Mouse (Mus musculus): ENCODE results near the gene Sntb2. TPM values are rescaled to one million over a fixed set of nuclear protein-coding genes. Genes with fewer than 3 reads are reported as not detected.

Sntb2 gene
- polyA plus RNA-seq, 1 experiment from 2014 or later, result 6.3 TPM

- no peak for DNase-seq (ENCODE audit: low spot score)
- Histone ChIP-seq H3K27ac (ENCODE audit: low read depth, low read length) (peak overlapping the region; percentile 78), H3K36me3 (ENCODE audit: control insufficient read depth, insufficient read depth, low read length) (no peaks in the 10 kb centered on the region), H3K9me3 (ENCODE audit: control insufficient read depth, low read length) (no peaks in the 10 kb centered on the region), H3K9ac (ENCODE audit: low read length) (peak overlapping the region; percentile 87), H3K4me1 (ENCODE audit: control insufficient read depth, insufficient read depth, low read length) (peaks cover 9% of the 10 kb centered on the region), H3K27me3 (ENCODE audit: control insufficient read depth, insufficient read depth, low read length) (0 out of 2 replicates have a peak, but pooled peaks cover 3% of the 10 kb centered on the region), H3K4me2 (ENCODE audit: low read depth) (peak overlapping the region; percentile 74), H3K4me3 (ENCODE audit: low read depth, low read length) (peak overlapping the region; percentile 81)
- ATAC-seq (ENCODE audit: insufficient read depth, low FRiP score, low TSS enrichment), result peak; percentile 75
- WGBS, result under 1% methylated on average over 76 of the region's 76 CpGs
Measured at GRCm38 (mm10) chr8:106935899-106936477, 438 bp downstream of the Sntb2 start.

GRCm38 (mm10) chr8:106936478-106937051 lies 1.0 kb downstream of the Sntb2 start:
- peak; percentile 61 for DNase-seq (ENCODE audit: low spot score)
- Histone ChIP-seq H3K9ac (ENCODE audit: low read length) (peak overlapping the region; percentile 87), H3K27ac (ENCODE audit: low read depth, low read length) (no peak overlapping the region), H3K27me3 (ENCODE audit: control insufficient read depth, insufficient read depth, low read length) (0 out of 2 replicates have a peak, but pooled peaks cover 3% of the 10 kb centered on the region), H3K4me2 (ENCODE audit: low read depth) (peak overlapping the region; percentile 74), H3K9me3 (ENCODE audit: control insufficient read depth, low read length) (no peaks in the 10 kb centered on the region), H3K36me3 (ENCODE audit: control insufficient read depth, insufficient read depth, low read length) (no peaks in the 10 kb centered on the region), H3K4me3 (ENCODE audit: low read depth, low read length) (peak overlapping the region; percentile 81), H3K4me1 (ENCODE audit: control insufficient read depth, insufficient read depth, low read length) (peaks cover 9% of the 10 kb centered on the region)
- ATAC-seq (ENCODE audit: insufficient read depth, low FRiP score, low TSS enrichment), result peak; percentile 43
- WGBS, result under 1% methylated on average over 26 of the region's 26 CpGs

GRCm38 (mm10) chr8:106937081-106937800 lies 1.7 kb downstream of the Sntb2 start:
- H3K27me3 ChIP-seq (ENCODE audit: control insufficient read depth, insufficient read depth, low read length), result 0 out of 2 replicates have a peak, but pooled peaks cover 3% of the 10 kb centered on the region
- peak overlapping the region; percentile 81 for H3K4me3 ChIP-seq (ENCODE audit: low read depth, low read length)
- no peaks in the 10 kb centered on the region for H3K9me3 ChIP-seq (ENCODE audit: control insufficient read depth, low read length)
- DNase-seq (ENCODE audit: low spot score) (no peak), ATAC-seq (ENCODE audit: insufficient read depth, low FRiP score, low TSS enrichment) (no peak)
- H3K4me2 ChIP-seq (ENCODE audit: low read depth), result peak overlapping the region; percentile 74
- H3K36me3 ChIP-seq (ENCODE audit: control insufficient read depth, insufficient read depth, low read length), result no peaks in the 10 kb centered on the region
- no peak overlapping the region for H3K9ac ChIP-seq (ENCODE audit: low read length)
- H3K27ac ChIP-seq (ENCODE audit: low read depth, low read length), result no peak overlapping the region
- WGBS, result 40% methylated on average over 14 of the region's 14 CpGs
- peaks cover 9% of the 10 kb centered on the region for H3K4me1 ChIP-seq (ENCODE audit: control insufficient read depth, insufficient read depth, low read length)

- Histone ChIP-seq H3K36me3 (ENCODE audit: control insufficient read depth, insufficient read depth, low read length) (no peaks in the 10 kb centered on the region), H3K27me3 (ENCODE audit: control insufficient read depth, insufficient read depth, low read length) (no peaks in the 10 kb centered on the region), H3K9ac (ENCODE audit: low read length) (no peak overlapping the region), H3K4me2 (ENCODE audit: low read depth) (no peak overlapping the region), H3K27ac (ENCODE audit: low read depth, low read length) (no peak overlapping the region), H3K4me3 (ENCODE audit: low read depth, low read length) (no peak overlapping the region), H3K4me1 (ENCODE audit: control insufficient read depth, insufficient read depth, low read length) (peaks cover 9% of the 10 kb centered on the region), H3K9me3 (ENCODE audit: control insufficient read depth, low read length) (no peaks in the 10 kb centered on the region)
- DNase-seq (ENCODE audit: low spot score) (no peak), ATAC-seq (ENCODE audit: insufficient read depth, low FRiP score, low TSS enrichment) (no peak)
- WGBS, result 95% methylated on average over 3 of the region's 3 CpGs
Measured at GRCm38 (mm10) chr8:106941806-106942205, 6.3 kb downstream of the Sntb2 start.

GRCm38 (mm10) chr8:106943874-106944418 lies 8.4 kb downstream of the Sntb2 start:
- Histone ChIP-seq H3K4me1 (ENCODE audit: control insufficient read depth, insufficient read depth, low read length) (no peaks in the 10 kb centered on the region), H3K4me2 (ENCODE audit: low read depth) (no peak overlapping the region), H3K27ac (ENCODE audit: low read depth, low read length) (no peak overlapping the region), H3K27me3 (ENCODE audit: control insufficient read depth, insufficient read depth, low read length) (no peaks in the 10 kb centered on the region), H3K36me3 (ENCODE audit: control insufficient read depth, insufficient read depth, low read length) (no peaks in the 10 kb centered on the region), H3K9ac (ENCODE audit: low read length) (no peak overlapping the region), H3K9me3 (ENCODE audit: control insufficient read depth, low read length) (no peaks in the 10 kb centered on the region), H3K4me3 (ENCODE audit: low read depth, low read length) (no peak overlapping the region)
- 82% methylated on average over 3 of the region's 3 CpGs for WGBS
- ATAC-seq (ENCODE audit: insufficient read depth, low FRiP score, low TSS enrichment) (no peak), DNase-seq (ENCODE audit: low spot score) (no peak)

GRCm38 (mm10) chr8:106944756-106945155 lies 9.2 kb downstream of the Sntb2 start:
- 83% methylated on average over 3 of the region's 3 CpGs for whole genome bisulfite sequencing
- H3K36me3 ChIP-seq (ENCODE audit: control insufficient read depth, insufficient read depth, low read length), result no peaks in the 10 kb centered on the region
- ATAC-seq (ENCODE audit: insufficient read depth, low FRiP score, low TSS enrichment), result no peak

GRCm38 (mm10) chr8:106948678-106949243 lies 13.2 kb downstream of the Sntb2 start:
- ATAC-seq (ENCODE audit: insufficient read depth, low FRiP score, low TSS enrichment) (no peak), DNase-seq (ENCODE audit: low spot score) (no peak)
- H3K4me1 ChIP-seq (ENCODE audit: control insufficient read depth, insufficient read depth, low read length), result no peaks in the 10 kb centered on the region
- H3K27me3 ChIP-seq (ENCODE audit: control insufficient read depth, insufficient read depth, low read length), result no peaks in the 10 kb centered on the region
- H3K4me3 ChIP-seq (ENCODE audit: low read depth, low read length), result no peak overlapping the region
- no peaks in the 10 kb centered on the region for H3K9me3 ChIP-seq (ENCODE audit: control insufficient read depth, low read length)
- no peak overlapping the region for H3K9ac ChIP-seq (ENCODE audit: low read length)
- no peak overlapping the region for H3K4me2 ChIP-seq (ENCODE audit: low read depth)
- no peaks in the 10 kb centered on the region for H3K36me3 ChIP-seq (ENCODE audit: control insufficient read depth, insufficient read depth, low read length)
- no peak overlapping the region for H3K27ac ChIP-seq (ENCODE audit: low read depth, low read length)
- WGBS, result 75% methylated on average over 3 of the region's 3 CpGs

More at GRCm38 (mm10) chr8:106944756-106945155, 9.2 kb downstream of the Sntb2 start:
- Histone ChIP-seq H3K4me2 (ENCODE audit: low read depth) (no peak overlapping the region), H3K27ac (ENCODE audit: low read depth, low read length) (no peak overlapping the region), H3K4me1 (ENCODE audit: control insufficient read depth, insufficient read depth, low read length) (no peaks in the 10 kb centered on the region), H3K27me3 (ENCODE audit: control insufficient read depth, insufficient read depth, low read length) (no peaks in the 10 kb centered on the region), H3K4me3 (ENCODE audit: low read depth, low read length) (no peak overlapping the region), H3K9ac (ENCODE audit: low read length) (no peak overlapping the region), H3K9me3 (ENCODE audit: control insufficient read depth, low read length) (no peaks in the 10 kb centered on the region)
- DNase-seq (ENCODE audit: low spot score), result no peak

- Histone ChIP-seq H3K27ac (ENCODE audit: low read depth, low read length) (no peak overlapping the region), H3K9me3 (ENCODE audit: control insufficient read depth, low read length) (no peaks in the 10 kb centered on the region), H3K4me3 (ENCODE audit: low read depth, low read length) (no peak overlapping the region), H3K27me3 (ENCODE audit: control insufficient read depth, insufficient read depth, low read length) (no peaks in the 10 kb centered on the region), H3K36me3 (ENCODE audit: control insufficient read depth, insufficient read depth, low read length) (no peaks in the 10 kb centered on the region), H3K4me2 (ENCODE audit: low read depth) (no peak overlapping the region), H3K9ac (ENCODE audit: low read length) (no peak overlapping the region), H3K4me1 (ENCODE audit: control insufficient read depth, insufficient read depth, low read length) (no peaks in the 10 kb centered on the region)
- 75% methylated on average over 4 of the region's 4 CpGs for WGBS
- no peak for ATAC-seq (ENCODE audit: insufficient read depth, low FRiP score, low TSS enrichment)
- no peak for DNase-seq (ENCODE audit: low spot score)
Measured at GRCm38 (mm10) chr8:106951707-106952106, 16.2 kb downstream of the Sntb2 start.

All from neural tube, embryonic 11.5 days (tissue).